Mouse (Mus musculus) embryonic facial prominence, embryonic 15.5 days (tissue): ENCODE results near the gene Pla2g2d. TPM values are rescaled to one million over a fixed set of nuclear protein-coding genes. Genes with fewer than 3 reads are reported as not detected.

Source experiments
- ATAC-seq: fragments of 200-750 bp; cut with Nextera tagmentation; 2 replicates; pipeline ENCODE4 v1.8.0; 2017; ENCODE audit warnings: low read depth, moderate TSS enrichment; ENCODE audit not compliant: insufficient number of reproducible peaks, low FRiP score, low TSS enrichment
- H3K27ac ChIP-seq: fragments of 300-500 bp; sonication (generic); replicated peaks from 2 replicates; pipeline ENCODE4 v1.5.1; 2015; ENCODE audit warnings: mild to moderate bottlenecking, inconsistent platforms
- H3K27me3 ChIP-seq: fragments of 300-500 bp; sonication (generic); 2 replicates; pipeline ENCODE4 v1.6.1; 2015; ENCODE audit warnings: inconsistent platforms
- H3K36me3 ChIP-seq: fragments of 300-500 bp; sonication (generic); 2 replicates; pipeline ENCODE4 v1.6.1; 2015; ENCODE audit warnings: mild to moderate bottlenecking, inconsistent platforms
- H3K4me1 ChIP-seq: fragments of 300-500 bp; sonication (generic); 2 replicates; pipeline ENCODE4 v1.6.1; 2015; ENCODE audit warnings: inconsistent platforms
- H3K4me2 ChIP-seq: fragments of 300-500 bp; sonication (generic); replicated peaks from 2 replicates; pipeline ENCODE4 v1.6.1; 2015; ENCODE audit warnings: mild to moderate bottlenecking, inconsistent platforms
- H3K4me3 ChIP-seq: fragments of 300-500 bp; sonication (generic); replicated peaks from 2 replicates; pipeline ENCODE4 v1.5.1; 2015; ENCODE audit warnings: mild to moderate bottlenecking, inconsistent platforms
- H3K9ac ChIP-seq: fragments of 300-500 bp; sonication (generic); 2 replicates; pipeline ENCODE4 v1.6.1; 2015; ENCODE audit warnings: inconsistent platforms
- H3K9me3 ChIP-seq: fragments of 300-500 bp; sonication (generic); replicated peaks from 2 replicates; pipeline ENCODE4 v1.6.1; 2016; ENCODE audit warnings: inconsistent platforms
- WGBS: fragments of 180-500 bp; shearing (Covaris S2); methylation state at CpG from one replicate; pipeline ENCODE4 v1.1.7; 2015; 5-methylcytosine and 5-hydroxymethylcytosine counted together
- polyA plus RNA-seq: library from polyadenylated mRNA; unstranded; fragments of >200 nt; fragmentation: Nextera tagmentation; extraction: Ambion mirVana; gene quantifications from 2 replicates; pipeline ENCODE4 v1.2.1, GENCODE M21; 2015

Pla2g2d gene
- polyA plus RNA-seq, 1 experiment from 2014 or later, result 0.24 TPM

GRCm38 (mm10) chr4:138782098-138782497 lies 6.6 kb downstream of the Pla2g2d start:
- Histone ChIP-seq H3K9ac (no peak overlapping the region), H3K27ac (no peak overlapping the region), H3K27me3 (no peaks in the 10 kb centered on the region), H3K4me1 (0 out of 2 replicates have a peak, but pooled peaks cover 4% of the 10 kb centered on the region), H3K36me3 (no peaks in the 10 kb centered on the region), H3K4me3 (no peak overlapping the region), H3K4me2 (no peak overlapping the region), H3K9me3 (no peaks in the 10 kb centered on the region)
- ATAC-seq, result no peak
- 69% methylated on average over 6 of the region's 6 CpGs for WGBS

GRCm38 (mm10) chr4:138785721-138786120 lies 10.2 kb downstream of the Pla2g2d start:
- no peak overlapping the region for H3K27ac ChIP-seq

GRCm38 (mm10) chr4:138786141-138786540 lies 10.6 kb downstream of the Pla2g2d start:
- 0 out of 2 replicates have a peak, but pooled peaks cover 4% of the 10 kb centered on the region for H3K4me1 ChIP-seq
- no peaks in the 10 kb centered on the region for H3K27me3 ChIP-seq

More at GRCm38 (mm10) chr4:138785721-138786120, 10.2 kb downstream of the Pla2g2d start:
- no peak overlapping the region for H3K9ac ChIP-seq
- no peaks in the 10 kb centered on the region for H3K27me3 ChIP-seq
- H3K9me3 ChIP-seq, result no peaks in the 10 kb centered on the region
- no peak for ATAC-seq
- H3K4me2 ChIP-seq, result no peak overlapping the region
- no peaks in the 10 kb centered on the region for H3K36me3 ChIP-seq
- 61% methylated on average over 4 of the region's 4 CpGs for WGBS
- H3K4me3 ChIP-seq, result no peak overlapping the region
- 0 out of 2 replicates have a peak, but pooled peaks cover 4% of the 10 kb centered on the region for H3K4me1 ChIP-seq

GRCm38 (mm10) chr4:138788381-138788780 lies 12.8 kb downstream of the Pla2g2d start:
- 80% methylated on average over 4 of the region's 4 CpGs for WGBS
- no peaks in the 10 kb centered on the region for H3K9me3 ChIP-seq
- no peaks in the 10 kb centered on the region for H3K36me3 ChIP-seq
- no peak for ATAC-seq
- no peak overlapping the region for H3K4me3 ChIP-seq
- H3K27ac ChIP-seq, result no peak overlapping the region
- no peak overlapping the region for H3K9ac ChIP-seq
- no peak overlapping the region for H3K4me2 ChIP-seq
- H3K4me1 ChIP-seq, result 0 out of 2 replicates have a peak, but pooled peaks cover 10% of the 10 kb centered on the region
- H3K27me3 ChIP-seq, result no peaks in the 10 kb centered on the region

More at GRCm38 (mm10) chr4:138786141-138786540, 10.6 kb downstream of the Pla2g2d start:
- no peak overlapping the region for H3K4me3 ChIP-seq
- H3K4me2 ChIP-seq, result no peak overlapping the region
- no peak overlapping the region for H3K27ac ChIP-seq
- H3K9me3 ChIP-seq, result no peaks in the 10 kb centered on the region
- no peak for ATAC-seq
- WGBS, result 42% methylated on average over 4 of the region's 4 CpGs
- no peak overlapping the region for H3K9ac ChIP-seq
- no peaks in the 10 kb centered on the region for H3K36me3 ChIP-seq

GRCm38 (mm10) chr4:138791452-138791851 lies 15.9 kb downstream of the Pla2g2d start:
- 0 out of 2 replicates have a peak overlapping the region, but pooled peaks have one; percentile 75 for H3K27ac ChIP-seq
- H3K9ac ChIP-seq, result no peak overlapping the region
- H3K4me3 ChIP-seq, result no peak overlapping the region
- no peaks in the 10 kb centered on the region for H3K36me3 ChIP-seq
- 44% methylated on average over 6 of the region's 6 CpGs for WGBS
- 0 out of 2 replicates have a peak, but pooled peaks cover 7% of the 10 kb centered on the region for H3K4me1 ChIP-seq
- H3K27me3 ChIP-seq, result no peaks in the 10 kb centered on the region
- no peak overlapping the region for H3K4me2 ChIP-seq
- ATAC-seq, result no peak
- no peaks in the 10 kb centered on the region for H3K9me3 ChIP-seq

GRCm38 (mm10) chr4:138792599-138792998 lies 17.1 kb downstream of the Pla2g2d start:
- 39% methylated on average over 9 of the region's 9 CpGs for WGBS
- Histone ChIP-seq H3K27me3 (no peaks in the 10 kb centered on the region), H3K4me1 (peaks cover 9% of the 10 kb centered on the region; the same call in 1 of the 2 replicates), H3K4me2 (no peak overlapping the region), H3K9me3 (no peaks in the 10 kb centered on the region), H3K27ac (peak overlapping the region; percentile 75), H3K4me3 (no peak overlapping the region), H3K9ac (no peak overlapping the region), H3K36me3 (no peaks in the 10 kb centered on the region)
- ATAC-seq, result no peak

DNA sequence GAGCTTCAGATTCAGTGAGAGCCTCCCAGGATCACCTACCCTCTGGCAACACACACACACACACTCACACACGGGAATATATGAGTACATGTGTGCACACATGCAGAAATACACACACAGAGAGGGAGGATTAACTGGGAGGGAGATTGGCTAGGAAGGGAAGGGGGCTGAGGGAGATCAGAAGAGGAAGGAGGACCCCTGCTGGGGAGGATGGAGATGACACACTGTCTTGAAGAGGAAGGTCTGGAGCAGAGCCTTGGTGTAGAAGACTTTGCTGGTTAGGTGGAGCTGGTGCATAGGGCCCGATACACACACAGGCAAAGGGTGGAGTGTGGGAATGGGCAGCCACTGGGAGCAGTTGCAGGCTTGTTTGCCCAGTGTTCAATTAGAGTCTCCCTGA lies 17.7 kb downstream of the Pla2g2d start:
- H3K4me3 ChIP-seq, result no peak overlapping the region
- H3K9me3 ChIP-seq, result no peaks in the 10 kb centered on the region
- WGBS, result 46% methylated on average over 2 of the region's 2 CpGs
- peak overlapping the region; percentile 56; the same call in 1 of the 2 replicates for H3K27ac ChIP-seq
- H3K4me1 ChIP-seq, result peaks cover 9% of the 10 kb centered on the region; the same call in 1 of the 2 replicates
- no peak overlapping the region for H3K4me2 ChIP-seq
- ATAC-seq, result no peak
- no peaks in the 10 kb centered on the region for H3K27me3 ChIP-seq
- H3K9ac ChIP-seq, result no peak overlapping the region
- no peaks in the 10 kb centered on the region for H3K36me3 ChIP-seq

DNA sequence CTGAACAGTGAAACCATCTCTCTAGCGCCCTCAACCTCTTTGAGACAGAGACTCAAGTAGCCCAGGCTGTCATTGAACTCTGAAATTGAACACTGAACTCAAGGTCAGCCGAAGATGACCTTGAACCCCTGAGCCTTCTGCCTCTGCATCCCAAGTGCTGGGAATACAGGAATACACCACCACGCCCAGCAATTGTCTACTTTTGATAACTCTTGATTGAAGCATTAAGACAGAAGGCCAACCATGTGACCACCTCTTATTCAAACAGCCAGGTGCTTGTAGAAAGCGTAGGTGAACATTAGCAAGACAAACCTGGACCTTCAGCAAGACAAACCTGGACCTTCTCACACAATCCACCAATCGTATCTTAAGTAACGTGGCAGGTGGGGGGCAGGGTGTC lies 18.8 kb downstream of the Pla2g2d start:
- WGBS, result 86% methylated on average over 6 of the region's 6 CpGs

DNA sequence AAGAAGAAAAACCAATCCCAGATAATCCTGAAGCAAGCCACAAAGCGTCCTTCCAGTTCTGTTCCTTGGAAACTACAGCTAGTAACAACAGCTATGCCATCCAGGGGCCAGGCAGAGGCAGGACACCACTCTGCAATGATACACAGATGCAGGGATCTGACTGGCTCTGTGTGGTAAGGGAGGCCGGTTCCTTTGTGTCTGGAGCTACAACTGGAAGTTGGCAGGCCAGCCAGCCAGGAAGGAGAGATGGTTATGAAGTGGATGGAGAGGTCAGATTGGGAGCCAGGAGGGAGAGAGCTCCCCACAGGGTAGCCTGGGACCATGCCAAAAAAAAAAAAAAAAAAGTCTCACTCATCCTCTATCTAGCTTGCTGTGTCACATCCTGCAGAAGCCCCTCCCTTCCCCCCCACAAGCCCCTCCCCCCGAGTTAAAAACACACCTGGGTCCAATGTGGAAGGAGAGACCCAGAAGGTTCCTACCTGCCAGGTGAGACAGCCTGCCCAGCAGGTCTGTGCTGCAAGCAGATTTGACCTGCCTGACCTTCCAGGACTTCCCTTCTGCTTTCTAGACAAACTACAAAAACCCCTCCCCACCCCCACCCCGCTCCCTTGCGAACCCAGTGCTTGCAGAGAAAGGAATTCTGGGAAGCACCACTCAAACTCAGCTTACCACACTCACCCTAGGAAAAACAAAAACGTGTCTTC lies 21.1 kb downstream of the Pla2g2d start:
- H3K36me3 ChIP-seq, result no peaks in the 10 kb centered on the region
- no peak overlapping the region for H3K4me2 ChIP-seq
- no peak overlapping the region for H3K4me3 ChIP-seq
- H3K9ac ChIP-seq, result no peak overlapping the region
- H3K27ac ChIP-seq, result no peak overlapping the region
- H3K4me1 ChIP-seq, result peaks cover 17% of the 10 kb centered on the region
- ATAC-seq, result no peak
- H3K9me3 ChIP-seq, result no peaks in the 10 kb centered on the region
- H3K27me3 ChIP-seq, result no peaks in the 10 kb centered on the region
- WGBS, result 34% methylated on average over 6 of the region's 6 CpGs

More for the DNA sequence above, 18.8 kb downstream of the Pla2g2d start:
- Histone ChIP-seq H3K27ac (no peak overlapping the region), H3K36me3 (no peaks in the 10 kb centered on the region), H3K4me1 (peaks cover 9% of the 10 kb centered on the region; the same call in 1 of the 2 replicates), H3K9me3 (no peaks in the 10 kb centered on the region), H3K4me2 (no peak overlapping the region), H3K27me3 (no peaks in the 10 kb centered on the region), H3K9ac (no peak overlapping the region), H3K4me3 (no peak overlapping the region)
- no peak for ATAC-seq

- H3K4me3 ChIP-seq, result no peak overlapping the region
- WGBS, result 45% methylated on average over 4 of the region's 4 CpGs
- no peaks in the 10 kb centered on the region for H3K36me3 ChIP-seq
- no peaks in the 10 kb centered on the region for H3K27me3 ChIP-seq
- no peak overlapping the region for H3K4me2 ChIP-seq
- H3K4me1 ChIP-seq, result peaks cover 17% of the 10 kb centered on the region
- no peak overlapping the region for H3K27ac ChIP-seq
- H3K9me3 ChIP-seq, result no peaks in the 10 kb centered on the region
- no peak for ATAC-seq
- H3K9ac ChIP-seq, result no peak overlapping the region
Measured at GRCm38 (mm10) chr4:138797217-138797570, 21.7 kb downstream of the Pla2g2d start.

GRCm38 (mm10) chr4:138800134-138800744 lies 24.7 kb downstream of the Pla2g2d start:
- no peak for ATAC-seq
- Histone ChIP-seq H3K9ac (no peak overlapping the region), H3K9me3 (no peaks in the 10 kb centered on the region), H3K27me3 (no peaks in the 10 kb centered on the region), H3K4me2 (no peak overlapping the region), H3K27ac (no peak overlapping the region), H3K4me1 (peaks cover 11% of the 10 kb centered on the region), H3K36me3 (no peaks in the 10 kb centered on the region), H3K4me3 (no peak overlapping the region)
- WGBS, result 47% methylated on average over 12 of the region's 12 CpGs
